Mouse (Mus musculus): ENCODE results near the gene Cryge. TPM values are rescaled to one million over a fixed set of nuclear protein-coding genes. Genes with fewer than 3 reads are reported as not detected.
A peak's percentile ranks its signal among the peaks of the same experiment; 100 is the strongest.

Cryge gene
- total and polyA plus RNA-seq, 3 experiments = not detected

GRCm38 (mm10) chr1:65075607-65076006, 24.7 kb upstream of the Cryge start:
- Histone ChIP-seq H3K79me2 (replicated peaks; ENCODE audit: control insufficient read depth, insufficient read depth, low read length) (no peaks in the 10 kb centered on the region), H3K4me1 (ENCODE audit: control insufficient read depth, insufficient read depth, low read length) (no peaks in the 10 kb centered on the region), H3K4me3 (no peak overlapping the region), H3K27ac (no peak overlapping the region), H3K9ac (ENCODE audit: low read depth, low read length) (no peak overlapping the region), H3K36me3 (ENCODE audit: control insufficient read depth, insufficient read depth, low read length) (no peaks in the 10 kb centered on the region), H3K27me3 (ENCODE audit: control insufficient read depth, insufficient read depth, low read length) (no peaks in the 10 kb centered on the region)
- WGBS = 6% methylated on average over 5 of the region's 5 CpGs
- intact Hi-C loops (cut with DNase I) = no loop called here
- DNase-seq = no peak
- TF ChIP-seq POLR2A (IDR thresholded peaks at IDR 0.05; ENCODE audit: insufficient read depth, low read depth, low read length) (no peak), CTCF (IDR thresholded peaks at IDR 0.05) (peak; percentile 55)

DNA sequence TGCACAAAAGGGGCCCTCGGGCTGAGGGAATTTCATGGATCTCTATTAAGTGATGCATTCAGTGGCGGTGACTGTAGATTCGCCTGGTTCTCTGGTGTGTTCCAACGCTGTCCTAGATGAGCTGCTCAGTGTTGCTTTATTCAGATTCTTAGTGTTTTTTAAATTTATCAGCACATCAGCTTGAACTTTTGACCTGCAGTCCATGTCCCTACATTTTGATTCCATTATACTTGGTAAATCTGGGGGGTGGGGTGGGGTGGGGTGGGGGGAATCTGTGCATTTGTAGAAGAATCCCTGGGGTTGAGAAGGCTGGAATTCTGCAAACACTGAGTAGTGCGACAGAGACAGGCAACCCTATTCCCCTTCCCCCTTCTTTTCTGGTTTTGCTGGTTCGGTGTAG, 22.6 kb upstream of the Cryge start, which contains the start of gene Crygc:
TSS of gene Crygc (minus strand) at position 101 of the 400 bp plus-strand sequence.
- intact Hi-C loops (cut with DNase I) = no loop called here
- H3K79me2 ChIP-seq (replicated peaks; ENCODE audit: control insufficient read depth, insufficient read depth, low read length) = no peaks in the 10 kb centered on the region
- H3K27me3 ChIP-seq (ENCODE audit: control insufficient read depth, insufficient read depth, low read length) = no peaks in the 10 kb centered on the region
- 79% methylated on average over 6 of the region's 6 CpGs for WGBS
- no peak for DNase-seq
- H3K36me3 ChIP-seq (ENCODE audit: control insufficient read depth, insufficient read depth, low read length) = no peaks in the 10 kb centered on the region
- H3K27ac ChIP-seq = no peak within 1 kb of the TSS
- no peak for TF ChIP-seq EP300 (IDR thresholded peaks at IDR 0.05; ENCODE audit: insufficient read depth, low read depth, low read length)
- TF ChIP-seq POLR2A (IDR thresholded peaks at IDR 0.05; ENCODE audit: insufficient read depth, low read depth, low read length) = no peak
- no peak for TF ChIP-seq CTCF (IDR thresholded peaks at IDR 0.05)
- H3K4me3 ChIP-seq = no peak within 1 kb of the TSS
- no peak within 1 kb of the TSS for H3K9ac ChIP-seq (ENCODE audit: low read depth, low read length)
- no peaks in the 10 kb centered on the region for H3K4me1 ChIP-seq (ENCODE audit: control insufficient read depth, insufficient read depth, low read length)

- DNase-seq = no peak
- TF ChIP-seq EP300 (IDR thresholded peaks at IDR 0.05; ENCODE audit: insufficient read depth, low read depth, low read length) (no peak), CTCF (IDR thresholded peaks at IDR 0.05) (no peak), POLR2A (IDR thresholded peaks at IDR 0.05; ENCODE audit: insufficient read depth, low read depth, low read length) (no peak)
- Histone ChIP-seq H3K9ac (ENCODE audit: low read depth, low read length) (no peak overlapping the region), H3K4me3 (no peak overlapping the region), H3K36me3 (ENCODE audit: control insufficient read depth, insufficient read depth, low read length) (no peaks in the 10 kb centered on the region), H3K27ac (no peak overlapping the region), H3K27me3 (ENCODE audit: control insufficient read depth, insufficient read depth, low read length) (no peaks in the 10 kb centered on the region), H3K4me1 (ENCODE audit: control insufficient read depth, insufficient read depth, low read length) (no peaks in the 10 kb centered on the region), H3K79me2 (replicated peaks; ENCODE audit: control insufficient read depth, insufficient read depth, low read length) (no peaks in the 10 kb centered on the region)
- intact Hi-C loops (cut with DNase I) = no loop called here
Observed at GRCm38 (mm10) chr1:65067842-65068241, 16.9 kb upstream of the Cryge start.

GRCm38 (mm10) chr1:65064201-65064600, 13.3 kb upstream of the Cryge start:
- WGBS = 89% methylated on average over 15 of the region's 15 CpGs
- Histone ChIP-seq H3K27me3 (ENCODE audit: control insufficient read depth, insufficient read depth, low read length) (no peaks in the 10 kb centered on the region), H3K4me1 (ENCODE audit: control insufficient read depth, insufficient read depth, low read length) (no peaks in the 10 kb centered on the region), H3K9ac (ENCODE audit: low read depth, low read length) (no peak overlapping the region), H3K79me2 (replicated peaks; ENCODE audit: control insufficient read depth, insufficient read depth, low read length) (no peaks in the 10 kb centered on the region), H3K4me3 (no peak overlapping the region), H3K27ac (no peak overlapping the region), H3K36me3 (ENCODE audit: control insufficient read depth, insufficient read depth, low read length) (no peaks in the 10 kb centered on the region)
- DNase-seq = no peak
- TF ChIP-seq CTCF (IDR thresholded peaks at IDR 0.05) (no peak), EP300 (IDR thresholded peaks at IDR 0.05; ENCODE audit: insufficient read depth, low read depth, low read length) (no peak), POLR2A (IDR thresholded peaks at IDR 0.05; ENCODE audit: insufficient read depth, low read depth, low read length) (no peak)
- intact Hi-C loops (cut with DNase I) = no loop called here

DNA sequence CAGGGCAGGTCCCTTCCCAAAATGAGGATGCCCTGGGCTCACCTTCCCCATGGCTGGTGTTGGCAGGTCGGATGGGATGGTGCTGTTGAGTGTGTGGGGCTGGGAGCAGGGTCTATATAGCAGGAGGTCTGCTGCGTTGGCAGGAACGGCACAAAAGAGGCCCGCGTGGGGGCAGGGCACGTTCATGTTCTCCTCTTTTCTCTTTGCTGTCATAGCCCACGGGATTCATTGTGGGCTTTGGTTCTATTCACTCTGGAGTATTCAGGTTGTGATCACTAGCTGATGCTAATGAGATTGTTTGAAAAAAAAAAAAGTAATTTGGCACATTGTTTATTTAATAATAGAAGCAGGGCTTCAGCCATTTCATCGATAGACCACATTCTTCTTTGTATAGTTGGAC, 12.4 kb upstream of the Cryge start, which contains the start of gene Crygd:
TSS of gene Crygd (minus strand) at position 101 of the 400 bp plus-strand sequence.
- no peak within 1 kb of the TSS for H3K27ac ChIP-seq

GRCm38 (mm10) chr1:65052140-65052539, 1.2 kb upstream of the Cryge start:
- Histone ChIP-seq H3K36me3 (ENCODE audit: control insufficient read depth, insufficient read depth, low read length) (no peaks in the 10 kb centered on the region), H3K27me3 (ENCODE audit: control insufficient read depth, insufficient read depth, low read length) (no peaks in the 10 kb centered on the region), H3K27ac (no peak overlapping the region), H3K4me1 (ENCODE audit: control insufficient read depth, insufficient read depth, low read length) (no peaks in the 10 kb centered on the region), H3K9ac (ENCODE audit: low read depth, low read length) (no peak overlapping the region), H3K4me3 (no peak overlapping the region), H3K79me2 (replicated peaks; ENCODE audit: control insufficient read depth, insufficient read depth, low read length) (no peaks in the 10 kb centered on the region)
- TF ChIP-seq EP300 (IDR thresholded peaks at IDR 0.05; ENCODE audit: insufficient read depth, low read depth, low read length) (no peak), CTCF (IDR thresholded peaks at IDR 0.05) (no peak), POLR2A (IDR thresholded peaks at IDR 0.05; ENCODE audit: insufficient read depth, low read depth, low read length) (no peak)
- 27% methylated on average over 2 of the region's 2 CpGs for WGBS
- no peak for DNase-seq
- intact Hi-C loops (cut with DNase I) = no loop called here

More for the DNA sequence above, 12.4 kb upstream of the Cryge start, which contains the start of gene Crygd:
- intact Hi-C loops (cut with DNase I) = no loop called here
- Histone ChIP-seq H3K4me3 (no peak within 1 kb of the TSS), H3K79me2 (replicated peaks; ENCODE audit: control insufficient read depth, insufficient read depth, low read length) (no peaks in the 10 kb centered on the region), H3K4me1 (ENCODE audit: control insufficient read depth, insufficient read depth, low read length) (no peaks in the 10 kb centered on the region), H3K36me3 (ENCODE audit: control insufficient read depth, insufficient read depth, low read length) (no peaks in the 10 kb centered on the region), H3K9ac (ENCODE audit: low read depth, low read length) (no peak within 1 kb of the TSS), H3K27me3 (ENCODE audit: control insufficient read depth, insufficient read depth, low read length) (no peaks in the 10 kb centered on the region)
- no peak for DNase-seq
- 87% methylated on average over 8 of the region's 8 CpGs for WGBS
- TF ChIP-seq POLR2A (IDR thresholded peaks at IDR 0.05; ENCODE audit: insufficient read depth, low read depth, low read length) (no peak), EP300 (IDR thresholded peaks at IDR 0.05; ENCODE audit: insufficient read depth, low read depth, low read length) (no peak), CTCF (IDR thresholded peaks at IDR 0.05) (no peak)

Measured in heart, adult 2 months (tissue).